Mouse (Mus musculus) cerebellum, adult 2 months (tissue): Measurements from ENCODE around the gene Nxph1.

Experiments
- CTCF ChIP-seq: fragments of 200-500 bp; IDR thresholded peaks from 2 replicates; pipeline ENCODE4 v1.5.1; 2011; ENCODE audit warnings: low read depth, mild to moderate bottlenecking, control low read depth, low read length, moderate library complexity, borderline replicate concordance; ENCODE audit not compliant: insufficient read depth
- POLR2A ChIP-seq: fragments of 200-500 bp; IDR thresholded peaks from 2 replicates; pipeline ENCODE4 v1.6.1; 2011; ENCODE audit warnings: low read length, control low read depth, borderline replicate concordance; ENCODE audit not compliant: insufficient read depth

- no peak for TF ChIP-seq POLR2A
- TF ChIP-seq CTCF, result no peak
Observed at GRCm38 (mm10) chr6:8970576-8970975, 22.3 kb downstream of the Nxph1 start.
